Mouse (Mus musculus): ENCODE measurements around the gene Calr.

The Calr gene

GRCm38 (mm10) chr8:84845355-84846093 is 1.2 kb downstream of the Calr start:
- in situ Hi-C loops (cut with MboI, MseI), result loop anchor here (5.0 to 25.0 kb wide), 2 partner anchors 57 to 1108 kb away; partner anchors contain the start of genes Adgre5 and Klf1

DNA sequence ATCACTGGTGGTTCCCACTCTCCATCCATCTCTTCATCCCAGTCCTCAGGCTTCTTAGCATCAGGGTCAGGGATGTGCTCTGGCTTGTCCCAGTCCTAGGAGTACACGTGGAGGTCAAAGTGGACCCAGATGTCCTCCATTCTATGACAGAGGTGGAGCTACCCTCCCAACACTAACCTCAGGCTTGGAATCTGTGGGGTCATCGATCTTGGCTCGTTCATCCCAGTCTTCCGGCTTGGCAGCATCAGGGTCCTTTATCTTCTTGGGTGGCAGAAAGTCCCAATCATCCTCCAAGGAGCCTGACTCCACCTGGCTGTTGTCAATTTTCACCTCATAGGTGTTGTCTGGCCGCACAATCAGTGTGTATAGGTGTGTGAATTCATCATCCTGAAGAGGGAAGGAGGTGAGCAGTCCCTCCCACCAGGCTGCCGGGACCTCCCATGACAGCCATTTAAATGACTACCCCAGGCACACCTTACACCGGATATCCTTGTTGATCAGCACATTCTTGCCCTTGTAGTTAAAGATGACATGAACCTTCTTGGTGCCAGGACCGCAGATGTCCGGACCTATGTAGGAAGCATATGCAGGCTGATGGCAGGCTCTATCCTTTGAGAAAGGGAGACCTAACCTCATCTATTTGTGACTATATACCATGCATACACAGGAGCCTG is 2.2 kb downstream of the Calr start:
- in situ Hi-C loops (cut with MboI, MseI), result loop anchor here (5.0 to 25.0 kb wide), 2 partner anchors 58 to 1107 kb away; partner anchors contain the start of genes Adgre5 and Klf1

DNA sequence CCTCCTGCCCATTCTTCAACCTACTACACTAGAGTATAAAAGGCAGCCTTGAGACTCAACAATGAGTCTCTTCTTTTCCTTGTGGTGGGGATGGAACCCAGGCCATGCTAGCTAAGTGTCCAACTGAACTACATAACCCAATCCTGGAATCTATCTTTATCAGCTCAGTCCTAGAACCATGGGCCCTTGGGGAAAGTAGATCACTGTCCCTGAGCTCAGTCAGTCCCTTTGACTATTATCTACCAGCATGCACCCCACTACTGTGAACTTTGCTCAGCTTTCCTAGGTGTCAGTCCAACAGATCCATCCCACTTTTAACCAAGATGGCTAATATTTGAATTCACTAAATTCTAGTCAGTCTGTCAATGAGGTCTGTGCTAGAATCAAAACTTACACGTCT is 5.2 kb downstream of the Calr start:
- in situ Hi-C loops (cut with MboI, MseI), result loop anchor here (25.0 kb wide), 1 partner anchor 1104 kb away; the partner anchor contains the start of gene Adgre5

DNA sequence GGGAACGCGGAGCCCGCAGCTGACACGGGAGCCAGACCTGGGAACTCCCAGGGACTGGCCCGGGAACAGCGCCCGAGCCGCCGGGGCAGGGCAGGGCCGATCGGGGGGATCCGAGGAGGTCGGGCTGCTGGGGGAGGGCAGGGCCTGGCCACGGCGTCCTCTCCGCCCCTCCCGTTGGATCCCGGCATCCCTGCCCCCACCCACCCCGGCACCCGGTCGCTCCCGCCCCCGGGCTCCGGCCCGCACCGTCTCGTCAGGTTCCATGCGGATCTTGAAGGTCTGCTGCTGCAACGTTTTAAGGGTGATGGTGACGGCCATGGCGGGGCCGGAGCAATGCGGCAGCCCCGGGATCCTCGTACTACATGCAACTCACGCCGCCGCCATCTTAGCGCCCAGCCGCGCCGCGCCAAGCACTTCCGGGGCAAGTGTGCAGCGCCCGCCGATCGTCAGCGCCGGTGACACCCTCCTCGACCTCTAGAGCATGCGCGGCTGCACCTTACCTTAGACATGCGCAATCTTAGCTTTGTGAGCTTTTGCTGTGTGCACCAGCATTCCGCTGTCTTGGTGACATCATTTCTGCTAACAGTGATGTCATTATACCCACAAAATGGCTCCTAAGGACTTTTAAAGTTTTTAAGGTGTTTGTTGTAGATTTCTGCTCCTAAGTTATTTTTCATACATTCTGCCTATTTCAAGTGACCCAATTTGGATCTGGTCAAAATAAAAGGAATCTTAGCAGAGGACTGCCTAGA is 6.3 kb downstream of the Calr start, which contains the start of gene Rad23a:
Rad23a (minus strand) TSS at position 418 of the 752 bp plus-strand sequence.
- in situ Hi-C loops (cut with MboI, MseI), result loop anchor here (25.0 kb wide), 1 partner anchor 1103 kb away; the partner anchor contains the start of gene Adgre5

DNA sequence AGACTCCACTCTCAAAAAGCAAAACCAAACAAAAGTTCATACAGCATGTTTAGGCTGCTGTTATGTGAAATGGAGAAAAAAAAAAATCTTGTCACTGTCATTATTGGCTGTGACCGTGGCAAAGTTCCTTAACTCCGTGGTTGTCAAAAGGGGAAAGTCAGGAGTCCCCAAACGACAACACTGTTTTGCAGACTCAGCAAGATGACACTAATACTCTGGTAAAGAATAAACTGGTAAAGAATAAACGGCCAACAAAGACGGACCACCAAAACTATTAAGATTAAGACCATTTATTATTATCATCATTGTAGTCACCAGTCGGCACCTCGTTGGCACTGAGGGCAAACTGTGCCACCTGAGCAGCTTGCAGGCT is 6.9 kb downstream of the Calr start:
- in situ Hi-C loops (cut with MboI, MseI), result loop anchor here (25.0 kb wide), 1 partner anchor 1103 kb away; the partner anchor contains the start of gene Adgre5

DNA sequence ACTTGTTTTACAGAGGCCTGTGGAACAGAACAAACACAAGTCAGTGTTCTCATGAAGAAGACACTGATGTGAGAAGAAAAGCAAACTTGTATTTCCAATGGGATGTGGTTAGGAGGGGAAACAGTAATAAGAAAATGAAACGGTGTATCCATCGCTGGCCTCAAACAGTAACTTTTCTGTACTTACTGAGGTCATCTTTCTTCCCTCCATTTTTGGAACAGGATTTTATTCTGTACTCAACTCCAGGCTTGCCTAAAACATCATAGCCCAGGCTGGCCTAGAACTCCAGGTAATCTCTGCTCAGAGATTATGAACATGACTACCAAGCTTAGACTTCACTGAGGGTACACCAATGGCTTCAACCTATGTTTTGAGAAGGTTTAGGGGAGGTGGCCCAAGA is 7.3 kb downstream of the Calr start:
- in situ Hi-C loops (cut with MboI, MseI), result loop anchor here (25.0 kb wide), 1 partner anchor 1102 kb away; the partner anchor contains the start of gene Adgre5

DNA sequence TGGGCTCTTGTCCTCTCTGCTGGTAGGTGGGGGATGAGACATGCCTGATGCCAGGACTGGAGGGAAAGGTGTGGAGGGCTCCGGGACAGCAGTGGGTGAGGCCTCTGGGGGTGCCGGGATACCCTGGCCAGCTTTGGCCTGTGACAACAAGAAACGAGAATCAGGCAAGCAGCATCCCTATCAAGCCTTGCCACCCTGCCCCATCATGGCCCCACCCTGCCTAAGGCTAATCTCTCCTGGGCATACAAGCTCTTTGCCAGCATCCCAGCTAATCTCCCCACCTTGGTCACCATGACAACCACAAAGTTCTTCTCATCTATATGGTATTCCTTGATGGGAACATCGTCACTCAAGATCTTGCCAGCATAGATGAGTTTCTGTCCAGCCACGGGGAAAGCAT is 8.2 kb downstream of the Calr start:
- in situ Hi-C loops (cut with MboI, MseI), result loop anchor here (25.0 kb wide), 1 partner anchor 1101 kb away; the partner anchor contains the start of gene Adgre5

DNA sequence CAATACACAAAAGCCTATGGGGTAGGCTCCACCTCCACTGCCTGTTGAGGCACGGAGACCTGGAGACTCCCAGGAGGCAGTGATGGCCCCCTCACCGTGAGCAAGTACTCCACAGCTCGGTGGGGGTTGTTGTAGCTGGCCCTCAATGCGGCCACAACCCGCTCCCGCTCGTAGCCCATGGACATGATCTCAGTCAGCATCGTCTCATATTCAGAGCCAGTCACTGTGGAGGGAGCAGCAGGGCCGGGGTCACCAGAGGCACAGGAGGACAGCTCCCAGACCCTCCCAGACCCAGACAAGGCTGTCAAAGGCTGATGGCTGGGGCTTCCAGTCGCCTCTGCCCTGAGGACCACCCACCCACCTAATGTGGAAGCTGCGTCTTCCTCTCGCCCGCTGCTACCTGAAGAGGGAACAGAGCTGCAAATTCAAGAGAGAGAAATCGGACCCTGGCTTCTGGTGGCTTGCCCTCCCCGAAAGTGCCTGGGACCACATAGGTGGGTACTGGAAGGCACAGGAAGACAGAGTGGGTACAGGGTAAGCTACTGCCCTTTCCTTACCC is 8.7 kb downstream of the Calr start:
- in situ Hi-C loops (cut with MboI, MseI), result loop anchor here (25.0 kb wide), 1 partner anchor 1101 kb away; the partner anchor contains the start of gene Adgre5

DNA sequence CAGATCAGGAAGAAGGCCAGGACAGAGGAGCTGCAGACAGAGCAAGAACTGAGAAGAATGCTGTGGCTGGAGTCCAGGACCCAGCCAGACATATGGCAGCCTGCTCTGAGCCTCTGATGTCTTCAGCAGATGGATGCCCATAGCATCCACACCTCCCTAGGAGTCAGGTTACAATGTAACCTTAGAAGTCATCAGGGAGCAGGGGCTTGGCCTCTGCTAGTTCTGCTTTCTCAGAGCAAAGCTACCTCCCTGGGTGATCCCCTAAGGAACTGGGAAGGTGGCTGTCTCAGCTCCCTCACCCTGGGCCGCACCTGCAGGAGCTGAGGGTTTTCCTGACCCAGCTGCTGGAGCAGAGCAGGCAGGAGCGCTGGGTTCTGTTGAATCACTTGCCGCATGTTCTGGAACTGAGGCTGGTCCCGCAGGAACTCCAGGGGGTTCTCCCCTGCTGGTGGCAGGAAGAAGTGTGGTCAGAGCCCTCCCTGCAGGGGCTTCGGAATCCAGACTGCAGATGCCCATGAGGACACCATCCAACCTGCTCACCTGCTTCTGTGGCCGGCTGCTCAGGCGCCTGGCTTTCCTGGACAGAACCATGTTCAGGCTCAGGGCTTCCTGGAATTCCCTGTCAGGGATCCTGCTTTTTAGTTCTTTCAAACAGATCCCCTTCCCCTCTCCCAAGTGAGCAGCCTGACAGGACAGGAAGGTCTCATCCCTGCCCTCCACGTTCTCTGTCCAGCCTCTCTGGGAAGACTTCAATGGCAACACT is 9.4 kb downstream of the Calr start:
- in situ Hi-C loops (cut with MboI, MseI), result loop anchor here (25.0 kb wide), 1 partner anchor 1100 kb away; the partner anchor contains the start of gene Adgre5

- in situ Hi-C loops (cut with MboI, MseI), result loop anchor here (25.0 kb wide), 1 partner anchor 1098 kb away; the partner anchor contains the start of gene Adgre5
Observed at GRCm38 (mm10) chr8:84834866-84835855, 11.6 kb downstream of the Calr start.

DNA sequence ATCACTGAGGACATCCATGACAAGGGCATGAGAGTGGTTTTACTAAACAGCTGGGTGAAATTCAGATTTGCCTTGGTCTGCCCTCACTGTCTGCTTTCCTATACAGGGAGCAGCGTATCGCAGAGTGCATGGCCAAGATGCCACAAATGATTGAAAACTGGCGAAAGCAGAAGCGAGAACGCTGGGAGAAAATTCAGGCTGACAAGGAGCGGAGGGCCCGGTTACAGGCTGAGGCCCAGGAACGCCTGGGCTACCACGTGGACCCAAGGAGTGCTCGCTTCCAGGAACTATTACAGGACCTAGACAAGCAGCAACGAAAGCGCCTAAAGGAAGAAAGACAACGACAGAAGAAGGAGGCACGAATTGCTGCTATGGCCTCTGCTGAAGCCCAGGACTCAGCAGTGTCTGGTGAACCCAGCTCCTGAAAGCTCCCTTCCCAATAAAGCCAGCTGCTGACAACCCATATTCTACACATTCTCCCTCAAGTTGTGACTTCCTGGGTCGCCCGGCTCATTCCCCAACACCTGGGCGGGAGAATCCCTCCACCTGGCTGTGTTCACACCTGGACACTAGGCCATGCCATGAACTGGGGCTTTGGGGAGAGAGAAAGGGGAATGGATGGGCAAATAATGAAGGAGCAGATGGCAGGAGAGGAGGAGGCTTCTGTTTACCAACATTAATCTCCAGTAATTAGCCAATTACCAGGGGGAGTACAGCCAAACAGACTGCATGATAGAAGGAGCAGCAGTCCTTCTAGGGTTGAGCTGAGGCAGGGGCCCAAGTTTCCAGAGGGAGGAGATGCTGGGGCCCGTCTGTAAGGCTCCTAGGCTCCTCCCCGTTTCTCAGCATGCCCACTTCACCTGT is 12.5 kb downstream of the Calr start:
- in situ Hi-C loops (cut with MboI, MseI), result loop anchor here (25.0 kb wide), 1 partner anchor 1097 kb away; the partner anchor contains the start of gene Adgre5

GRCm38 (mm10) chr8:84832759-84833742 is 13.7 kb downstream of the Calr start:
- in situ Hi-C loops (cut with MboI, MseI), result loop anchor here (25.0 kb wide), 1 partner anchor 1096 kb away; the partner anchor contains the start of gene Adgre5

DNA sequence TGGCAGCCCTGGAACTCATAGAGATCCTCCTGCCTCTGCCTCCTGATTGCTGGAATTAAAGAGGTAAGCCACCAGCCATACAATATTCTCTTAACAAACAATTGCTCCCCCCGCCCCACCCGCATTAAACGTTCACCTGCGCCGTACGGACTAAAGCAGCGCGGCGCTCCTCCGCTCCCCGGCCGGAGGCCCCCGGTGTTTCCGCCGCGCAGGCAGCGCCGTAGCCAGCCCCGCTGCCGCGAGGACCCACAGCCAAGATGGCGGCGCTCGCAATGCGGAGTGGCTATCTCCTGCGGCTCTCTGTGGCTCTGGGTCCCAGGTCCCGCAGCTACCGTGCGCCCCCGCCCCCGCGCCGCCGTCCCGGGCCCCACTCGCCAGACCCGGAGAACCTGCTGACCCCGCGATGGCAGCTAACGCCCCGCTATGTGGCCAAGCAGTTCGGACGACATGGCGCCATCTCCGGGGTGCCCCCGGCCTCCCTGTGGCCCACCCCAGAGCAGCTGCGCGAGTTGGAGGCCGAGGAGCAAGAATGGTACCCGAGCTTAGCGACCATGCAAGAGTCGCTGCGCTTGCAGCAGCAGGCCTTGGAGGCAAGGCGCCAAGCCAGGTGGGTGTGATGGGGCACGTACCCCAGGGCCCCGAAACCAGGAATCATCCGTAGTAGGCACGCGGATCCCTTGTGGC is 14.6 kb downstream of the Calr start:
- in situ Hi-C loops (cut with MboI, MseI), result loop anchor here (25.0 kb wide), 1 partner anchor 1095 kb away; the partner anchor contains the start of gene Adgre5

DNA sequence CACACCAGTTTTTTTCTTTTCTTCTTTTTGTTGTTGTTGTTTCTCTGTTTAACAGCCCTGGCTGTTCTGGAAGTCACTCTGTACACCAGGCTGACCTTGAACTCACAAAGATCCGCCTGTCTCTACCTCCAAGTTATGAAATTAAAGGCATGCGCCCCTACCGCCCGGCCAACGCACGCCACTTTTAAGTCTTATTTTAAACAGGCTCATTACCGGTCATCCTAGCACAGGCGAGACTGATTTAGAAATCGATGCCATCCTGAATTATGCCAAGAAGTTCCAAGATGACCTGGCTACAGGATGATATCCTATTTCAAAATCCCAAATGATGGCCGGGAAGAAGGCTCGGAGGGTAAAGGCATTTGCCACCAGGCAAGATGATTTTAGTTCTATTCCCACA is 15.2 kb downstream of the Calr start, which contains the start of gene Gadd45gip1:
Gadd45gip1 (plus strand) TSS at position 33 of the 400 bp plus-strand sequence.
- in situ Hi-C loops (cut with MboI, MseI), result loop anchor here (25.0 kb wide), 1 partner anchor 1094 kb away; the partner anchor contains the start of gene Adgre5

DNA sequence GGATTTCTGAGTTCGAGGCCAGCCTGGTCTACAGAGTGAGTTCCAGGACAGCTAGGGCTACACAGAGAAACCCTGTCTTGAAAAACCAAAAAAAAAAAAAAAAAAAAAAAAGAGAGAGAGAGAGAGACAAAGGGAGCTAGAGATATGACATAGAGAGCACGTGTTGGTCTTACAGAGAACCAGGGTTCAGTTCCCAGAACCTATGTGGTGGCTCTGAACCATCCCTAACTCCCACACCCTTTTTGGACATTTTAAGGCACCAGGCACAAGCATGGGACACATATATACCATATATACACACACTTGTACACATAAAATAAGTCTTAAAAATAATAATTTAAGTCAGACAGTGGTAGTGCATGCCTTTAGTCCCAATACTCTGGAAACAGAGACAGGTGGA is 20.2 kb downstream of the Calr start:
- in situ Hi-C loops (cut with MboI, MseI), result loop anchor here (25.0 kb wide), 1 partner anchor 1089 kb away; the partner anchor contains the start of gene Adgre5

DNA sequence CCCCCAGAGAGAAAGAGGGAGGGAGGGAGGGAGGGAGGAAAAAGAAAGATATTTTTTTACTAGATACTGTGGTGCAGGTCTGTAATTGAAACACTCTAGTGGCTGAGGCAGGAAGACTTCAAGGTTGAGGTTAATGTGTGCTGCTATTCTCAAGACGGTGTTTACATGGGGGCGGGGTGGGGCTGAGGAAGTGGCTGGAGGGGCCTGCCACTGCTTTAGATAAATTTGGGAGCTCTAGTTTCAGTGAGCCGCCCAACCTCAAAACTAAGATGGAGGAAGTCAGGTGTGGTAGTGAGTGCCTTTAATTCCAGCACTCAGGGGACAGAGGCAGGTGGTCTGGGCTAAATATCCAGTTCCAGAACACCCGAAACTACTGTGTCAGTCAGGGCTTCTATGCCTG is 21.1 kb downstream of the Calr start:
- in situ Hi-C loops (cut with MboI, MseI), result loop anchor here (25.0 kb wide), 1 partner anchor 1088 kb away; the partner anchor contains the start of gene Adgre5

Data from regulatory T cell (primary cell).